Mouse (Mus musculus) embryonic facial prominence, embryonic 11.5 days (tissue): ENCODE results near the gene Hoxd13. TPM values are rescaled to one million over a fixed set of nuclear protein-coding genes. Genes with fewer than 3 reads are reported as not detected.

Experiments used
- ATAC-seq: fragments of 200-750 bp; cut with Nextera tagmentation; replicated peaks from 2 replicates; pipeline ENCODE4 v1.8.0; 2017; ENCODE audit warnings: low read depth; ENCODE audit not compliant: insufficient number of reproducible peaks, low FRiP score, low TSS enrichment
- DNase-seq: peaks from one replicate; pipeline ENCODE4 v3.0.0-alpha.2; 2015; ENCODE audit warnings: low spot score
- H3K27ac ChIP-seq: fragments of 300-500 bp; sonication (generic); replicated peaks from 2 replicates; pipeline ENCODE4 v1.5.1; 2014; ENCODE audit warnings: mild to moderate bottlenecking, low read depth, low read length, control low read depth
- H3K27me3 ChIP-seq: fragments of 300-500 bp; sonication (generic); 2 replicates; pipeline ENCODE4 v1.6.1; 2014; ENCODE audit warnings: mild to moderate bottlenecking, low read length, moderate library complexity, mixed read lengths; ENCODE audit not compliant: control insufficient read depth, insufficient read depth
- H3K36me3 ChIP-seq: fragments of 300-500 bp; sonication (generic); replicated peaks from 2 replicates; pipeline ENCODE4 v1.6.1; 2014; ENCODE audit warnings: low read depth, mild to moderate bottlenecking, low read length, moderate library complexity, mixed read lengths; ENCODE audit not compliant: control insufficient read depth, insufficient read depth
- H3K4me1 ChIP-seq: fragments of 300-500 bp; sonication (generic); 2 replicates; pipeline ENCODE4 v1.6.1; 2014; ENCODE audit warnings: low read length, mixed read lengths; ENCODE audit not compliant: control insufficient read depth, insufficient read depth
- H3K4me2 ChIP-seq: fragments of 300-500 bp; sonication (generic); 2 replicates; pipeline ENCODE4 v1.6.1; 2014; ENCODE audit warnings: low read depth, mild to moderate bottlenecking, control low read depth, low read length, moderate library complexity
- H3K4me3 ChIP-seq: fragments of 300-500 bp; sonication (generic); 2 replicates; pipeline ENCODE4 v1.5.1; 2014; ENCODE audit warnings: low read depth, low read length, control low read depth
- H3K9ac ChIP-seq: fragments of 300-500 bp; sonication (generic); replicated peaks from 2 replicates; pipeline ENCODE4 v1.6.1; 2014; ENCODE audit warnings: mild to moderate bottlenecking, control low read depth, low read length
- H3K9me3 ChIP-seq: fragments of 300-500 bp; sonication (generic); replicated peaks from 2 replicates; pipeline ENCODE4 v1.6.1; 2016; ENCODE audit warnings: mild to moderate bottlenecking, low read length, inconsistent platforms, mixed read lengths; ENCODE audit not compliant: control insufficient read depth
- WGBS: fragments of 180-500 bp; shearing (Covaris S2); extraction: QIAGEN DNeasy Blood & Tissue Kit; methylation state at CpG from one replicate; pipeline ENCODE4 v1.1.7; 2014; 5-methylcytosine and 5-hydroxymethylcytosine counted together
- polyA plus RNA-seq: library from polyadenylated mRNA; unstranded; fragments of >200 nt; fragmentation: Nextera tagmentation; extraction: Ambion mirVana; gene quantifications from 2 replicates; pipeline ENCODE4 v1.2.1, GENCODE M21; 2014

The Hoxd13 gene
- not detected in 2 replicates for polyA plus RNA-seq

DNA sequence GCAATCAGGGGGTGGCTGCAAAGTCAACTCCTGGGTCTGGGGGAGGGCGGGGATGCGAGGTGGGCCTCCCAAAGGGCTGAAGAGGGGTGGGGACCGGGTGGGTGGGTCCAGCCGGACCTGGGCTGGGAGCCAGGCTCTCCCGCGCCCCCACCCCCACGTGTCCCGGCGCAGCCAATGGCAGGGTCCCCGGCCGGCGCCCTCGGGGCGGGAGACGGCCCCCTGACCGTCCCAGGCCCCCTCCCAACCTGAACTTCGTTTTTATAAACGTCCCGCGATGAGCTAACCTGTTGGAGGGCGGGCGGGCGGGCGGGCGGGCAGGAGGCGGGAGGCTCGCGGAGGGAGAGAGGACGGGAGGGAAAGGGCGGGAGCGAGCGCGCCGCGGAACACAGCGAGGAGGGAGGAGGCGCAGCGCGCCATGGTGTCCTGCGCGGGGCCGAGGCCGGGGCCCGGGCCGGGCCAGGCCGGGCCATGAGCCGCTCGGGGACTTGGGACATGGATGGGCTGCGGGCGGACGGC lies at the start of gene Hoxd13:
Gene Hoxd13, plus strand, starts transcription at position 469 of the 516 bp plus-strand sequence.
- ATAC-seq: no peak; the same call in 1 of the 2 replicates
- peaks cover 80% of the 10 kb centered on the region for H3K27me3 ChIP-seq

DNA sequence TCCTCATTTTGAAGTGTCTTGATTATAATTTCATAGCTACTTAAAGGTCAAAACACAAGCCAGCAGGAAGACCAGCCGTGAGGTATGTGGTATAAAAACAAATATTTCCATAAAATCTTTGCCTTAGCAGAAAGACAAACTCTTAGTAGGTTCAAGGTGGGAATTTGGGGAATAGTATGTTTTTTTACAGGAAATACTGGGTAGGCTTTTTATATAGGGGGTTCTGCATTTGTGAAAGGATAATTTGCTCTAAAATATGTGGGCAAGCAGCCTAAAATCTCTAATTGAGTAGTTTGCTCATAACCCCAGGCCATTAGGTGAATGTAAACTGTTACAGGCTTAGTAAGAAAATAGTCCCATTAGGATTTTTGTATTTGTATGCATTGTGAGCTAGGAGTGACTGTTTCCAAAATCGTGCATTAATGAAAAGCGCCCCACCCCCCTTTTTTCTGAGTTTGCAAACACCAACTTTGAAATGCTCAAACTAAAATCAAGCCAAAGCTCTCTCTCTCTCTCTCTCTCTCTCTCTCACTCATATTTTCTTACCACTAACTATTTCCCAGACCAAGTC lies 48.3 kb upstream of the Hoxd13 start:
- 70% methylated on average over 3 of the region's 3 CpGs for WGBS
- no peaks in the 10 kb centered on the region for H3K9me3 ChIP-seq
- no peak for ATAC-seq

More for the DNA sequence above, at the start of gene Hoxd13:
- H3K9ac ChIP-seq: no peak within 1 kb of the TSS; the same call in 1 of the 2 replicates
- H3K9me3 ChIP-seq: no peaks in the 10 kb centered on the region
- H3K4me2 ChIP-seq: peak within 1 kb of the TSS; percentile 51
- H3K27ac ChIP-seq: no peak within 1 kb of the TSS
- WGBS: 2% methylated on average over 23 of the region's 51 CpGs
- peak within 1 kb of the TSS; percentile 32 for H3K4me3 ChIP-seq
- peaks cover 7% of the 10 kb centered on the region for H3K4me1 ChIP-seq
- no peaks in the 10 kb centered on the region for H3K36me3 ChIP-seq
- no peak for DNase-seq

DNA sequence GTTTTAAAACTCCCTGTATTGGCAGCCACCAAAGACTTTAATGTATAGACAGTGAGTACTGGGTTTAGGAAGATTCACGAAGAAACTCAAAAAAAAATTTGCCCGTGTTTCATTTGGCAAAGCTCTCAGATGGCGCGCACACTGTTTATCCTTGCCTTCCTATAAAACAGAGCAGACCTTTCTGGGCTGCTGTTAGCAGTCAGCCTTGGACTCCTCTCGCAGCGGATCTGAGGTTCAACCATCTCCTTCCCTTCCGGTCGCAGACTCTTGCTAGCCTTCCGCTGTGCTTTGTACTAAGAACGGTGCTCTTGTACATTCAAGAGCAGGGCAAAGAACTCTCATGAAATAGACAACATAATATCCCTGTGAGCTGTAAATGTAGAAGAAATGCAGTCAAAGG lies 47.7 kb upstream of the Hoxd13 start:
- no peak overlapping the region for H3K4me3 ChIP-seq
- no peak overlapping the region for H3K9ac ChIP-seq
- no peak overlapping the region for H3K27ac ChIP-seq
- no peak for DNase-seq
- H3K27me3 ChIP-seq: no peaks in the 10 kb centered on the region
- 86% methylated on average over 10 of the region's 10 CpGs for WGBS
- no peaks in the 10 kb centered on the region for H3K9me3 ChIP-seq
- no peak overlapping the region for H3K4me2 ChIP-seq
- H3K36me3 ChIP-seq: no peaks in the 10 kb centered on the region
- no peak for ATAC-seq
- H3K4me1 ChIP-seq: no peaks in the 10 kb centered on the region

More for the DNA sequence above, 48.3 kb upstream of the Hoxd13 start:
- Histone ChIP-seq H3K4me1 (no peaks in the 10 kb centered on the region), H3K27ac (no peak overlapping the region), H3K9ac (no peak overlapping the region), H3K4me3 (no peak overlapping the region), H3K27me3 (no peaks in the 10 kb centered on the region), H3K36me3 (no peaks in the 10 kb centered on the region), H3K4me2 (no peak overlapping the region)
- no peak for DNase-seq

DNA sequence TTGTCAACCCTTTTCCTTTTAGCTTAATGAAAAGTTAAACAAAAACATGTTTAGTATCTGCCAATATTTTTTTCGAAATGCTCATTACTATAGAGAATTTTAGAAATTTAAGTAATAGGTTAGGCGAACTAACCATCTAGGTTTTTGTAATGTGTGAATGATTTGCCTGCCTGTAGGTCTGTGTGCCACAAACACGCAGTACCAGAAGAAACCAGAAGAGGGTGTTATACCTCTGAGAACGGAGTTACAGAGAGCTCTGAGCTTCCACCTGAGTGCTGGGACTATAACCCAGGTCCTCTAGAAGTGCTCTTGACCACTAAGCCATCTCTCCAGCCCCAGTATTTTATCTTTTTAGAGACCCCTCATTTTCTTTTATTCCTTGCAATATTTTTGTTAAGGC lies 32.7 kb upstream of the Hoxd13 start:
- no peak overlapping the region for H3K4me2 ChIP-seq
- H3K36me3 ChIP-seq: no peaks in the 10 kb centered on the region
- H3K9ac ChIP-seq: no peak overlapping the region
- H3K4me1 ChIP-seq: no peaks in the 10 kb centered on the region
- no peaks in the 10 kb centered on the region for H3K27me3 ChIP-seq
- DNase-seq: no peak
- H3K9me3 ChIP-seq: no peaks in the 10 kb centered on the region
- no peak for ATAC-seq
- no peak overlapping the region for H3K27ac ChIP-seq
- WGBS: 70% methylated on average over 4 of the region's 4 CpGs
- no peak overlapping the region for H3K4me3 ChIP-seq

DNA sequence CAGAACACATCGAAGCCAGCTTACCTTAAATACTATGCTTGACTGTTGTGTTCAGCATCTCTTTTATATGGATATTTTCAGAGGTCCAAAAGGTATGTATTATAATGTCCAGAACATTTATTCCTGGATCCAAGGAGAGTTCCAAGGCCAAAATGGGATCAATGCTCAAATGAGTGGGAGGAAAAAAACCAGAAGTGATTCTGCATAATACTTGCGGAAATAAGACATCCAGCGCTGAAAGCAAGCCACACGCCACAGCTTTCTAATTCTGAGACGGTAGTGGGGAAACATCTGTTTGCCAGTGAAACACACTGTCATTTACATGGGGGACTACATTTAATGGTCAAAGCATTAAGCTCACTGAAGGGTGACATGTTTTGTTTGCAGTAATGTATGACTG lies 25.7 kb upstream of the Hoxd13 start:
- Histone ChIP-seq H3K27ac (no peak overlapping the region), H3K27me3 (peaks cover 31% of the 10 kb centered on the region), H3K4me3 (no peak overlapping the region)

DNA sequence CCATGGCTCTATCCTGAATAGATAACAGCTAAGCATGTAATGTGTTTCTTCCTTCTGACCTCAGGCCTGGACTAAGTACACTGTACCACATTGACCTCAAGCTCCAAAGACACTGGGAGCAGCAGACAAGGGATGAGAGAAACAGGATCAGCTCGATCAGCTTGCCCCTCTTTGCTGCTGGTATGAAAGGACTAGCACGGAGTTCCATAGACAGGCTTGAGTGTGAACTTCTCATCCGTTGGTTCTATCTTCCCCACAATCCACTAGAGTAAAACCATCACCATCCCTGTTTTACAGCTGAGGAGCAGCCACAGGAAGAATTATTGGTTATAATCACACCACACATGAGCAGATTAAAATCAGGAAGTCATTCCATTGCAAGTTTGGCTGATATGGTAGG lies 22.5 kb upstream of the Hoxd13 start:
- 78% methylated on average over 3 of the region's 3 CpGs for WGBS
- Histone ChIP-seq H3K9me3 (no peaks in the 10 kb centered on the region), H3K4me1 (no peaks in the 10 kb centered on the region), H3K27ac (no peak overlapping the region), H3K27me3 (peaks cover 61% of the 10 kb centered on the region), H3K36me3 (no peaks in the 10 kb centered on the region), H3K4me2 (no peak overlapping the region), H3K4me3 (no peak overlapping the region), H3K9ac (no peak overlapping the region)
- DNase-seq (no peak), ATAC-seq (no peak)

More for the DNA sequence above, 25.7 kb upstream of the Hoxd13 start:
- WGBS: 78% methylated on average over 5 of the region's 5 CpGs
- Histone ChIP-seq H3K9ac (no peak overlapping the region), H3K4me1 (no peaks in the 10 kb centered on the region), H3K9me3 (no peaks in the 10 kb centered on the region), H3K36me3 (no peaks in the 10 kb centered on the region), H3K4me2 (no peak overlapping the region)
- ATAC-seq (no peak), DNase-seq (no peak)

DNA sequence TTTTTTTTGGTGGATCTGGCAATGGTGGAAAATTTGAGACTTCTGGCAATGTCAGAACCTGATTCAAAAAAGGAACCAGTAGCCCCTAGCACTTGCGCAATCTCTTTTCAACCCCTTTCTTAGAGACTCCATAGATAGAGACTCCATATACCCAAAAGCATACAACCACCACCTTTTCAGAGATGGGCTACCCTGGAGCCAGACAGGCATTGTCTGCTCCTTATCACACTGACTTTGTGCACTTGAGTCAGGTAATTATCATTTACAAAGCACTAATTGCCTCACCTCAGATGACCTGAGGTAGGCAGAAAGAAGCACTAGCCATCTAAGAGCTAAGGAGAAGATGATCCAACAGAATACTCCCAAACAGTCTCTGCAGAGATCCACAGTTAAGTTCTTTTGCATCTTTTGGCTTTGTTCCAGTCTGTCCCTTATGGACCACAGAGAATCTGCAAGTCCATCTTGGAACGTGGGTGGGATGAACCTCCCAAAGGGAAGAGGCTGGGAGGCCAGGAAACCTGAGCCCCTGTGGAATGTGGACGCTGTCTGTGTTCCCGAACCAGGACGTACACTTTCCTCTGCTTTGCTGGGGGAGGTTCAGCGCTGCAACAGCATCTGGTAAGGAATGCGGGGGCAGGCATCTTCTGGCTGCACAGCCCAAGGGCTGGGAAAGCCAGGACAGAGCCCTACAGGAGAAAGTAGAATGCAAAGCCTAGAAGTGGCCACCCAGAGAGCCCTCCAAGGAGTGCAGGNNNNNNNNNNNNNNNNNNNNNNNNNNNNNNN lies 20.8 kb upstream of the Hoxd13 start:
- H3K4me2 ChIP-seq: no peak overlapping the region
- H3K36me3 ChIP-seq: no peaks in the 10 kb centered on the region
- peaks cover 75% of the 10 kb centered on the region for H3K27me3 ChIP-seq
- no peaks in the 10 kb centered on the region for H3K4me1 ChIP-seq
- WGBS: 14% methylated on average over 7 of the region's 7 CpGs
- no peak for DNase-seq
- no peak for ATAC-seq
- no peak overlapping the region for H3K9ac ChIP-seq
- H3K27ac ChIP-seq: no peak overlapping the region
- H3K9me3 ChIP-seq: no peaks in the 10 kb centered on the region
- H3K4me3 ChIP-seq: no peak overlapping the region

DNA sequence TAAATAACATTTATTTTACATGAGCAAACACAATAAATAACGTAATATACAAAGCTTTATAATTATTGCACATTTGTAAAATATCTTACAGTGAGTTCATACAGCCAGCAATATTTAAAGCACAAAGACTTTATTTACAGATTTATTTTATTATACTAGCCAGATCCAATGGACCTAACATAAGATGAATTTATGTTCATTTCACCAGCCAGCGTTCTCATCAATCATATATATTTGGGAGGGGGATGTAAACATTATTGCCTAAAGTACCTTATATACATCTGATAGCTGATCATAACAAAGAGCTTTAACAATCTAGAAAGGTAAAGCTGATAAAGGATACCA lies 15.1 kb upstream of the Hoxd13 start:
- no peak for DNase-seq
- peaks cover 80% of the 10 kb centered on the region for H3K27me3 ChIP-seq
- no peaks in the 10 kb centered on the region for H3K36me3 ChIP-seq
- no peaks in the 10 kb centered on the region; the same call in 1 of the 2 replicates for H3K4me1 ChIP-seq
- 32% methylated on average over 2 of the region's 2 CpGs for whole genome bisulfite sequencing
- no peak overlapping the region for H3K4me2 ChIP-seq
- no peak overlapping the region for H3K27ac ChIP-seq
- H3K9ac ChIP-seq: no peak overlapping the region
- ATAC-seq: no peak
- no peaks in the 10 kb centered on the region for H3K9me3 ChIP-seq
- no peak overlapping the region for H3K4me3 ChIP-seq
